Mouse (Mus musculus) G1E (cell line): ENCODE results near the gene Cmya5.

Source experiments
- CTCF ChIP-seq: IDR thresholded peaks from 2 replicates; pipeline ENCODE4 v1.5.1; 2012; ENCODE audit warnings: low read depth, low read length, inconsistent platforms, mixed read lengths
- GATA1 ChIP-seq: IDR thresholded peaks from 2 replicates; pipeline ENCODE4 v1.6.1; 2012; ENCODE audit warnings: borderline replicate concordance, low read length, inconsistent platforms, mixed read lengths
- TAL1 ChIP-seq: conservative IDR thresholded peaks from 2 replicates; pipeline ENCODE4 v1.6.1; 2012; ENCODE audit warnings: low read depth, low read length, inconsistent platforms, mixed read lengths

DNA sequence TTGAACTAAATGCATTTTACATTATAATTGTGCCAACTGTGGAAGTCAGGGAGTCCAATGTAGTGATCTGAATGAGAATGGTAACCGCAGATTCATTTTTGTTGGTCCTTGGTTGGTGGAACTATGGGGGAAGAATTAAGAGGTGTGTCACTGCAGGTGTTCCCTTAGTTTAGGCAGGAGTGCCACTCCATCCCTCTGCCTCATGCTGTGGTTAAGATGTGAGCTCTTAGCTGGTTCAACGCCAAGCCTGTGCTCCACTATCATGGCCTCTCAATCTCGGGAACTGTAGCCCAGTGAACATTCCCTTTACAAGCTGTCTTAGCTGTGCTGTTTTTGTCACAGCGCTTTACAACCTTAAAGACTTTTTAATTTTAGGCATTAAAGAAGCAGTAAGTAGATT lies 18.8 kb upstream of the Cmya5 start:
- TF ChIP-seq CTCF (no peak), TAL1 (no peak), GATA1 (no peak)
